Mouse (Mus musculus): ENCODE measurements at regions not wholly inside any gene's neighbourhood (a gene's known extent, or its start where the extent isn't known, plus 50 kb on each side); places are given as distances from the start of the nearest gene placed in this dataset.
A peak's percentile ranks its signal among the peaks of the same experiment; 100 is the strongest.

DNA sequence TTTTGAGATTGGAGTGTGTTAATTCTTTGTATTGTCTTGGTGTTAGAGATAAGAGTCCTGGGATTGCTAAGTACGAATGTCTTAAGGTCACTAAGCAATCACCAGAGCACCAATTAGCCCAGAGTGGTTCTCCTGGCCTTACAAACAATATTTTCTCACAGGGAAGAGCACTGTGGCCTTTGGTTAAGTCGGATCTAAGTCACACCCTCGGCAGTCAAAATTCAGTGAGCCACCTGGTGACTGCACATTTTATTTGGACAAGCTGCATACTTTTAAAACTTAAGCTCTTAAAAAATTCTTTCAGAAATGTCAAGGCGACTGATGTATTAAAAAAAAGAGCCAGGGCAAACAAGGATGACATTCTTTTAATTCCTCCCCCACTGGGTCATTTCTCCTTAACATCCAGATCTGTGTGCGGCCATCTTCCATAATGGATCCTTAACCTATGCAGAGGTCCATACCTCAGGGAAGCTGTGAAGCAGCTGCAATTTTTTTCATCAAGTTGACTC is 60.9 kb upstream of the Foxa2 start:
- DNase-seq (no peak), ATAC-seq (ENCODE audit: low read depth) (no peak)
- no peak overlapping the region for H3K4me3 ChIP-seq (replicated peaks)
- 44% methylated on average over 5 of the region's 5 CpGs for WGBS (ENCODE audit: insufficient replicate concordance)
- no peak overlapping the region for H3K27ac ChIP-seq
- H3K4me2 ChIP-seq = no peak overlapping the region
- H3K27me3 ChIP-seq = no peaks in the 10 kb centered on the region
- no peaks in the 10 kb centered on the region for H3K36me3 ChIP-seq
- no peaks in the 10 kb centered on the region for H3K4me1 ChIP-seq (replicated peaks)
- H3K9me3 ChIP-seq (replicated peaks) = no peaks in the 10 kb centered on the region
- no peak overlapping the region for H3K9ac ChIP-seq

DNA sequence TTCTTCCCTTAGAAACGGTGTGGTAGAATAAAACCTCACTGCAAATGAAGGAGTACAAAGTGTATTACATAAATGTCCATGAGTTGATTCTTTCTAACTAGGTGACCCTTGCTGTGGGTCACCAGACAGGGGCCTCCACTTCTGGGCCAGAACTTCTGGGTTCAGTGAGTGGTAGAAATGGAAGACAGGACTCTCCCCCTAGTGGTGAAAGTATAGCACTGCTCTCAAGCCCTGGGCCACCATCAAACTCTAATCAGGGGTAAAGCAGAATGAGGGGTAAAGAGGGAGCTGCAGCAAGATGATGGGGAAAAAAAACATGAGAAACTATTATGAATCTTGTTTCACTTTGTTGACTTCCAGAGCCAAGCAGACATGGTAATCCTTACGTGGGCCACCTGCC is 63.4 kb upstream of the Foxa2 start:
- ATAC-seq (ENCODE audit: low read depth) (no peak), DNase-seq (no peak)
- Histone ChIP-seq H3K9ac (no peak overlapping the region), H3K27me3 (no peaks in the 10 kb centered on the region), H3K9me3 (replicated peaks) (no peaks in the 10 kb centered on the region), H3K4me2 (no peak overlapping the region), H3K36me3 (no peaks in the 10 kb centered on the region), H3K4me3 (replicated peaks) (no peak overlapping the region), H3K4me1 (replicated peaks) (no peaks in the 10 kb centered on the region), H3K27ac (no peak overlapping the region)
- WGBS (ENCODE audit: insufficient replicate concordance) = 38% methylated on average over 2 of the region's 2 CpGs

- Histone ChIP-seq H3K4me1 (replicated peaks) (no peaks in the 10 kb centered on the region), H3K27me3 (no peaks in the 10 kb centered on the region), H3K4me3 (replicated peaks) (no peak overlapping the region), H3K36me3 (no peaks in the 10 kb centered on the region), H3K27ac (no peak overlapping the region), H3K9me3 (replicated peaks) (no peaks in the 10 kb centered on the region), H3K9ac (no peak overlapping the region), H3K4me2 (no peak overlapping the region)
- no peak for DNase-seq
- no peak for ATAC-seq (ENCODE audit: low read depth)
- 20% methylated on average over 10 of the region's 10 CpGs for WGBS (ENCODE audit: insufficient replicate concordance)
Measured at GRCm38 (mm10) chr2:148111889-148112288, 65.1 kb upstream of the Foxa2 start.

DNA sequence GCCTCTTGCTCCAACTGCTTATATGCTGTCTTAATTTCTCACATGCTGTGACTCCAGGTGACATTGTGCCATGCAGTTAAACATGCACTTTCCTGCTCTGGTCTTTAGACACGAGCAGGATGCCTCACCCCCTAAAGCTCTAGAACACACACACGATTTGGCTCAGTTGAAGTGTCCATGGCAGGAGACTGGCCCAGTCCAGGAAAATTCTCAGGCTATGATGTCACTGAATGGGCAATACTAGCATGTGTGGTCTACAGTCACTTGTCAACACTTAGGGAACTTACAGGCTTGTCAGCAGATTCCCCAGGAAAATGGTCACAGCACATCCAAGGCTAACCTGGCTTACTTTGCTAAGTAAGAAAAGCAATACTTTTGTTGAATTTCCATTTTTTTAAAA is 66.4 kb upstream of the Foxa2 start:
- Histone ChIP-seq H3K4me3 (replicated peaks) (no peak overlapping the region), H3K27me3 (no peaks in the 10 kb centered on the region), H3K4me1 (replicated peaks) (no peaks in the 10 kb centered on the region), H3K27ac (no peak overlapping the region), H3K9me3 (replicated peaks) (no peaks in the 10 kb centered on the region), H3K4me2 (no peak overlapping the region), H3K9ac (no peak overlapping the region), H3K36me3 (no peaks in the 10 kb centered on the region)
- 26% methylated on average over 2 of the region's 2 CpGs for WGBS (ENCODE audit: insufficient replicate concordance)
- no peak for DNase-seq
- ATAC-seq (ENCODE audit: low read depth) = no peak

GRCm38 (mm10) chr2:148114600-148114999 is 67.8 kb upstream of the Foxa2 start:
- Histone ChIP-seq H3K4me1 (replicated peaks) (no peaks in the 10 kb centered on the region), H3K36me3 (no peaks in the 10 kb centered on the region), H3K27me3 (no peaks in the 10 kb centered on the region), H3K27ac (no peak overlapping the region), H3K9ac (no peak overlapping the region), H3K4me2 (no peak overlapping the region), H3K9me3 (replicated peaks) (no peaks in the 10 kb centered on the region), H3K4me3 (replicated peaks) (no peak overlapping the region)
- 22% methylated on average over 4 of the region's 4 CpGs for WGBS (ENCODE audit: insufficient replicate concordance)
- DNase-seq = peak; percentile 2
- peak; percentile 68; the same call in 1 of the 2 replicates for ATAC-seq (ENCODE audit: low read depth)

GRCm38 (mm10) chr2:148116033-148116790 is 69.4 kb upstream of the Foxa2 start:
- Histone ChIP-seq H3K4me2 (no peak overlapping the region), H3K27ac (no peak overlapping the region)
- WGBS (ENCODE audit: insufficient replicate concordance) = 58% methylated on average over 3 of the region's 3 CpGs

GRCm38 (mm10) chr2:148117420-148117819 is 70.7 kb upstream of the Foxa2 start:
- ATAC-seq (ENCODE audit: low read depth) (no peak), DNase-seq (no peak)
- no peaks in the 10 kb centered on the region for H3K9me3 ChIP-seq (replicated peaks)
- H3K4me1 ChIP-seq (replicated peaks) = no peaks in the 10 kb centered on the region
- H3K36me3 ChIP-seq = no peaks in the 10 kb centered on the region
- no peak overlapping the region for H3K4me3 ChIP-seq (replicated peaks)
- H3K4me2 ChIP-seq = no peak overlapping the region
- H3K27me3 ChIP-seq = no peaks in the 10 kb centered on the region
- no peak overlapping the region for H3K9ac ChIP-seq
- H3K27ac ChIP-seq = no peak overlapping the region
- WGBS (ENCODE audit: insufficient replicate concordance) = 34% methylated on average over 2 of the region's 2 CpGs

More at GRCm38 (mm10) chr2:148116033-148116790, 69.4 kb upstream of the Foxa2 start:
- Histone ChIP-seq H3K27me3 (no peaks in the 10 kb centered on the region), H3K9me3 (replicated peaks) (no peaks in the 10 kb centered on the region), H3K4me3 (replicated peaks) (no peak overlapping the region), H3K4me1 (replicated peaks) (no peaks in the 10 kb centered on the region), H3K36me3 (no peaks in the 10 kb centered on the region), H3K9ac (no peak overlapping the region)
- no peak for ATAC-seq (ENCODE audit: low read depth)
- no peak for DNase-seq

- ATAC-seq (ENCODE audit: low read depth) (no peak), DNase-seq (no peak)
- Histone ChIP-seq H3K27me3 (no peaks in the 10 kb centered on the region), H3K4me2 (no peak overlapping the region), H3K4me3 (replicated peaks) (no peak overlapping the region), H3K36me3 (no peaks in the 10 kb centered on the region), H3K27ac (no peak overlapping the region), H3K9ac (no peak overlapping the region), H3K4me1 (replicated peaks) (no peaks in the 10 kb centered on the region), H3K9me3 (replicated peaks) (no peaks in the 10 kb centered on the region)
- WGBS (ENCODE audit: insufficient replicate concordance) = 23% methylated on average over 13 of the region's 13 CpGs
Measured at GRCm38 (mm10) chr2:148121885-148122876, 75.4 kb upstream of the Foxa2 start.

- Histone ChIP-seq H3K9ac (no peak overlapping the region), H3K4me2 (no peak overlapping the region), H3K4me1 (replicated peaks) (no peaks in the 10 kb centered on the region), H3K27ac (no peak overlapping the region), H3K4me3 (replicated peaks) (no peak overlapping the region), H3K27me3 (no peaks in the 10 kb centered on the region), H3K9me3 (replicated peaks) (no peaks in the 10 kb centered on the region), H3K36me3 (no peaks in the 10 kb centered on the region)
- DNase-seq (no peak), ATAC-seq (ENCODE audit: low read depth) (no peak)
- 34% methylated on average over 3 of the region's 3 CpGs for WGBS (ENCODE audit: insufficient replicate concordance)
Measured at GRCm38 (mm10) chr2:148123780-148124179, 77.0 kb upstream of the Foxa2 start.

- DNase-seq (no peak), ATAC-seq (ENCODE audit: low read depth) (no peak)
- Histone ChIP-seq H3K36me3 (no peaks in the 10 kb centered on the region), H3K4me2 (no peak overlapping the region), H3K4me3 (replicated peaks) (no peak overlapping the region), H3K4me1 (replicated peaks) (no peaks in the 10 kb centered on the region), H3K27ac (no peak overlapping the region), H3K9ac (no peak overlapping the region), H3K27me3 (no peaks in the 10 kb centered on the region), H3K9me3 (replicated peaks) (no peaks in the 10 kb centered on the region)
- WGBS (ENCODE audit: insufficient replicate concordance) = 52% methylated on average over 1 of the region's 1 CpGs
Measured at GRCm38 (mm10) chr2:148133811-148134210, 87.0 kb upstream of the Foxa2 start.

DNA sequence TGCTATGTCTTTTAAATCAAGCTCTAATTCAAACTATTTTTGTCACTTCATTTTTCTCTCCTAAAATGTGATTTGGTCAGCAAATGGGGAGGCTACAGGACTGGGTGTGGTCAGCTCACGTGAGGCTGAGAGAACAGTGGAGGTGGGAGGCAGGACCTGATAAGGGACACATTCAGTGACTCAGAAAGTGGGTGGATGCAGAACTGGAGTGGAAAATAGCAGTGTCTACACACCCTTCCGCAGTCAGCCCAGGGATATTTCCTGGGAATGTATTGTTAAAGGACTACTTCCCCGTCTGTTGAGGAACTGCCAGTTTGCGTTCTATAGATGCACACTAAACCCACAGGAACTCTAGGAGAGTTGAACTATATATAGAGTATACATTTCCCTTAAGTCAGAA is 95.2 kb upstream of the Foxa2 start:
- Histone ChIP-seq H3K36me3 (no peaks in the 10 kb centered on the region), H3K4me2 (no peak overlapping the region), H3K27ac (no peak overlapping the region), H3K27me3 (no peaks in the 10 kb centered on the region), H3K4me3 (replicated peaks) (no peak overlapping the region), H3K9ac (no peak overlapping the region), H3K4me1 (replicated peaks) (no peaks in the 10 kb centered on the region), H3K9me3 (replicated peaks) (no peaks in the 10 kb centered on the region)
- no peak for DNase-seq
- no peak for ATAC-seq (ENCODE audit: low read depth)
- WGBS (ENCODE audit: insufficient replicate concordance) = 19% methylated on average over 4 of the region's 4 CpGs
